Mouse (Mus musculus): ENCODE measurements around the gene Trub2.

The Trub2 gene

GRCm38 (mm10) chr2:29731545-29731944, 56.8 kb downstream of the Trub2 start:
- no peak for DNase-seq (ENCODE audit: extremely low read depth, low read depth, low spot score)

DNA sequence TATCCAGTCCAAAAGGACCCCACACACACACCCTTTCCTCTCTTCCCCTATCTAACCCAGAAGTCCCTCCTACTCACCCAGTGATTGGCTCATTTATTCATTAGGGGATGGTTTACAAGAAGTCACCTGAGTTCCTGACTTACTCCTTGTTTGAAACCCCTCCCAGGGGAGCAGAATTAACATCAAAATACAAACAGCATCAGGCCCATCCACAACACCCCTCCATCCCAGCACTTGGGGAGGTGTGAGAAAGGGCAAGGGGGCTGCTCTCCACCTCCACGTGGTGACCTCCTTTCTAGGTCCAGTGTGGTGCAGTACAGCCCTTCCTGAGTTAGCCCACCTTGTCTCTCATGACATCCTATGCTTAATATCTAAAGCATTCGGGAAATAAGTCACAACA, 58.8 kb downstream of the Trub2 start:
- no peak for DNase-seq (ENCODE audit: extremely low read depth, low read depth, low spot score)

GRCm38 (mm10) chr2:29724664-29725365, 63.5 kb downstream of the Trub2 start:
- no peak for DNase-seq (ENCODE audit: extremely low read depth, low read depth, low spot score)

- no peak for DNase-seq (ENCODE audit: extremely low read depth, low read depth, low spot score)
These were observed 65.2 kb downstream of the Trub2 start for GRCm38 (mm10) chr2:29723132-29723531.

- no peak for DNase-seq (ENCODE audit: extremely low read depth, low read depth, low spot score)
These were observed 69.7 kb downstream of the Trub2 start for GRCm38 (mm10) chr2:29718581-29718980.

DNA sequence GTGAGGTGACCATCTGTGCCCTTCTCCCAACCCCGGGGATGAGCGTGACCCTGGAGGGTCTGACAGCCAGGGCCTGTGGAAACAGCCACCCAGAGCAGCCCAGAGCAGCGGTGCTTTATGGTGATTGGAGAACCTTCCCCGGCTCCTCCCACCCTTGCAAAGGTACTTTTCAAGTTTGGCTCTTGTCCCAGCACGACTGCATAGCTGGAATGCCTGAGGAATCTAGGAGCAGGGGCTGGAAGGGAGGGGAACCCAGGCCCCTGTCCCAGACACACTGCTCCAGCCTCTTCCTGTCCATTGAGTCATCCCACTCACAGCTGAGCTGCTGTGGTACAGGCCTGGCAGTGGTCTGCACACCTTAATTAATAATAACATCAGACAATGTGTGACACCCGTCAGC, 71.6 kb downstream of the Trub2 start:
- no peak for DNase-seq (ENCODE audit: extremely low read depth, low read depth, low spot score)

DNA sequence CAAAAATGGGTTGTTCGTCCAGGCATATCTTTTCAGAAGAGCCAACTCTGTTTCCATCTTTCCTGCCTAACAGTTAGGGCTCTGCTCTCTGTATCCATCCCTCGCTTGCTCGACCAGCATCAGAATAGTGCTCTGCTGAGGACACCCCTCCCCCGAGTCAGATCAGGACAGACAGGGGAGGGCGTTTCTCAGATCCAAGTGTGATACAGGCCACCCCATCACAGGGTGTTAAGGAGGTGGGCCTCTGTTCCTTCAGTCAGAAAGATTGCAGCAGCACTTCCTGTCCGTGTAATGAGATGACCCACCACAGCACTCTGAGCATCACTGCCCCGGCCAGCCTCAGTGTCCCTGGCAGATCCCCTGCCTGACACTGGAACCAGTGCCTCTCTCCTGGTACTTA, 72.2 kb downstream of the Trub2 start:
- no peak for DNase-seq (ENCODE audit: extremely low read depth, low read depth, low spot score)

- no peak for DNase-seq (ENCODE audit: extremely low read depth, low read depth, low spot score)
These were observed 74.2 kb downstream of the Trub2 start for GRCm38 (mm10) chr2:29714127-29714526.

DNA sequence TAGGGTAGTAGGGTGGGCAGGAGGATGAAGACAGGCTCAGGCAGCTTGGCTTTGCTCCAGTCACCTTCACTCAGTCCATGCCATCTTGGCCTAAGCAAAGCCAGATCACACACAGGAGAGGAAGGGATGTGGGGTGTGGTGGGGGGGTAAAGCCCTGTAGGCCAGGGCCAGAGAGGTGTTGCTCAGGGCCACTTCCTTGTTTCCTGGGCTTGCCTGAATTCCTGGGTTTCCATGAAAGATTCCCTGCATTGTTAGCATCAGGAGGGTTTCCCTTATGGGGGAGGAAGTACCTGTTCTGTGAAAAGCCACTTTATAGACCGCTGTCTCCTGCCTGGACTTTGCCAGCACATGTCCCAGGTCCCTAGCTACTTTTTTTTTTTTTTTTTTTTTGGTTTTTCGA, 74.8 kb downstream of the Trub2 start:
- no peak for DNase-seq (ENCODE audit: extremely low read depth, low read depth, low spot score)

DNA sequence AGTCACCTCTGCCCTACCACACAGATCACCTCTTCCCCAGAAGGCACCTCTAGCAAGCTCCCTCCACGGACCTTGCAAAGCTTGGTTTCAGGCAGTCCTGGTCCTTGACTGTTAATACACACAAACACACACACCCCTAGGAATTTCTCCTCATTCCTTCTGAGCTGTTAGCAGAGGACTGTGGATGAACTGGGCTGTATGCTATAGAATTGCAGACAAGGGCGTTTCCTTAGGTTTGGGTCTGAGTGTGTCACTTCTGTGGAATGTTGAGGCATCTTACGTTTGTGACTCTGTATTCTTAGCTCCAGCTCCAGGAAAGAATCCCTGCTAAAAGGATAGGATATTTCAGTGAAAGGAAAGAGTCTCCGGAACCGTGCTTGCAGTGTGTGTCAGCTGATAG, 76.4 kb downstream of the Trub2 start:
- DNase-seq (ENCODE audit: extremely low read depth, low read depth, low spot score) = no peak
